Mouse (Mus musculus) adrenal gland (tissue): ENCODE measurements around the gene Hoxa11.

Experiments
- intact Hi-C: fragments of 180-260 bp; cut with DNase I; formaldehyde crosslinking; loops from one replicate; pipeline ENCODE4 v1.15.1; 2025

Hoxa11 gene

DNA sequence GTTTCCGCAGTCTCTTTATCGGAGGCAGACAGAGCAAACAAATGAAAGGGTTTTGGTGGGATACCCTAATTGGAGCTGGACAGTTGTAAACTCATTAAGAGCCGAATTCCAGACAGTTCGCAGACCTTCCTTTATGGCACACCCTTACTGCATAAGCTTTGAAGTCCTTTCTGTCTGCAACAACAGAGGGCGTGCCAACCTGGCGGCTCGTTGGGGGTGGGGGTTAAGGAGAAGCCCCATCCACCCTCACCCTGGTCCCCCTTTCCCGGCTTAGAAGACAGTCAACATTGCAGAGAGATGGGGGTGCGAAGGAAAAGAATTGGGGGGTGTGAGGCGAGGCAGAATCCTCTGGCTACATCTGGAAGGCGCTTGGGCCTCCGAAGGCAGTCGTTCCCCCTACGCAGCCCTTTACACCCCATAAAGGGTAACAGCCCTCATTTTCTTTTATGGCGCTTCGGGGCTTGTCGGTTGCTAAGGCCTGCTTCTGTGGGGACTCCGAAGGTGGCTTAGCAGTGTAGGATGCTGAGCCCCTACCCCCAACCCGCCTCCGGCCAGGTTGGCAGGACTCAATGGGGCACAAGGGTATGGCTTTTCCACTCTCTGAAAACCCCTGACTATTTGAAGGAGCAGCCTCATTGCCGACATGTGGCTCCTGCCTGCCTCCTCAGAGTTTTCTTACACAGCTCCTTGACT is 23.5 kb downstream of the Hoxa11 start:
- intact Hi-C loops, result loop anchor here (5.0 to 10.0 kb wide), 2 partner anchors 635 to 837 kb away; no protein-coding TSS in a partner anchor

- intact Hi-C loops, result loop anchor here (5.0 to 10.0 kb wide), 2 partner anchors 634 to 837 kb away; no protein-coding TSS in a partner anchor
These were observed 24.1 kb downstream of the Hoxa11 start, which contains the start of gene Hoxa7 for GRCm38 (mm10) chr6:52221337-52221992. TSS of gene Hoxa7 (minus strand) at chr6:52221854.

- intact Hi-C loops, result loop anchor here (5.0 to 10.0 kb wide), 2 partner anchors 634 to 836 kb away; no protein-coding TSS in a partner anchor
These were observed 24.7 kb downstream of the Hoxa11 start for GRCm38 (mm10) chr6:52220865-52221310.

DNA sequence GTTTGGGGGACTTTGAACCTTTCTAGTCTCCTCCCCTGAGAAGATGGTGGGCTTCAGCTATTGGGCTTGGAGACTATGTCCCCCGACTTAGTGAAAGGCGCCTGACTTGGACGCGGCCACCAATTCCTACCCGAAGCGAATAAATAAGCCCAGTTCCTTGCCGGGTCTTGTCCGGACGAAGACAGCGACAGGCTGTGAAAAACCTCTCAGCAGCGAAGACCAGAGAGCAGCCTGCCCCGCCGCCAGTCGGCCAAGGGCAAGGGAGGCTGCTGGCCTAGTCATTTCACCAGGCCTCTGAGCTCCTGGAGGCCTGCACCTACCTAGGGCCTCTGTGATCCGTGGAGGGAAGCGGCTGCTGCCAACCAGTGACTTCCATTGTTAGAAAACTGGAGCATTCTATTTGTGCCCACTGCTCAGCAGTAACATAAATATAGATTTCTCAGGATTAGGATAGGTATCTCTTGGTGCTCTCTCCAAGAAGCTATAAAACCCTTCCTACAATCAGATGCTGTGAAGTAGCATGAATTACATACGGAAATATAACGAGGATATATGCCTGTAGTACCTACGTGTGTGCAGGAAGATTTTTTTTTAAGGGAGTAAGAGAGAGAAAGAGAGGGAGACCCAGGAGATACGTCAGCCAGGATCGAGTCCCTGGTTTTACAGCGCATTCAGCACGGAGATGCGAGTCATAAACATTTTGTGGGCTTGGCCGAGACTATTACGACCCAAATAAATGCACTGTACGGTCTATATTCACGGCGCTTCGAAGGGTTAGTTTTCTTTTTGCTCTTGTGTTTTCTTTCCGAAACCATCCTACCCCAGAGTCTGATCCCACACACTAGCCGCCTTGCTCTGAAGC is 25.4 kb downstream of the Hoxa11 start:
- intact Hi-C loops, result loop anchor here (5.0 to 10.0 kb wide), 2 partner anchors 633 to 835 kb away; no protein-coding TSS in a partner anchor

- intact Hi-C loops, result no loop called here
These were observed 26.2 kb downstream of the Hoxa11 start for GRCm38 (mm10) chr6:52219234-52219942.

GRCm38 (mm10) chr6:52218643-52219215 is 26.9 kb downstream of the Hoxa11 start:
- intact Hi-C loops, result no loop called here

DNA sequence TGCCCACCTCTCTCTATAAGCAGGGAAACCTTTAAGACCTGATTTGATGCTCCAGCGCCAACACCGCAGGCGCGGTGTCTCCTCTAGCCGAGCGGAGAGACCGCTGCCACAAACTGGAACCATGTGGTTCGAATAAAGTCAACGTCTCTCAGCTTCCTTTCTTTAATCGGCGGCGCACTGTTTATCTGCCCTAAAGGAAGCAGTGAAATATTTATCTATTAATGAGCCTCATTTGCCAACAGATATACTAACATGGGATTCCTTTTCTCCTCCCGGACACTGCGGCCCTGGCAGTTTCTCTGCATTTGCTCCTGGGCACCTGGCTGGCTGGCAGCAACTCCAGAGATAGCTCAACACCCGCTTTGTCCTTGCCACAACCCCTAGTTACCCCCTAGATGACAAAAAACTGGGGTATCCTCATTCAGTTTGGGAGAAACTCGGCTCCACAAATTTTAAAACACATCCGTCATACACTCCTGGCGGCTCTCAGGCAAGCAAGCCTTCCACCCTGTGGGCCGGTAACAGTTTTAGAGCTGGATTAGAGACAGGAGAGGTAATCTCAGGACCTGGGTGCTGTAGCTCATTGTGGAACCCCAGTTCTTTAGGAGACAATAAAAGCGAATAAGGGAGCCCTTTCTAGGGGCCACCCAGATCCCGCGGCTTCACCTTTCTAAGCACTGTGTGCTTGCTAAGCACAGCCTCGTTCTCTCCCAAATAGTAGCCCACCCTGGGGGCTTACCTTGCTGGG is 27.5 kb downstream of the Hoxa11 start:
- intact Hi-C loops, result no loop called here

DNA sequence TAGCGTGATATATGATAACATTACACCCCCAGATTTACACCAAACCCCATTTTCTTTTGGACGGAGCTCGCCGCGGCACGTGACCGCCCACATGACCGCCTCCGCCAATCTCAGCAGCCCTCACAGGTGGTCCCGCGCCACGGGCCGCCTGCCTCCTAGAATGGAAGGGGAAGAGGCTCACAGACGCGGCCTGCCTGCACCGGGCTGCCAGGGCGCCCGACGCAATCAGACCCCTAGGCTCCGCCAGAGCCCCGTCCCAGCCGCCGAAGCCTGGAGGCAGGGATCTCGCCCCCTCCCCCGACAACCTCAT is 28.2 kb downstream of the Hoxa11 start:
- intact Hi-C loops, result no loop called here

DNA sequence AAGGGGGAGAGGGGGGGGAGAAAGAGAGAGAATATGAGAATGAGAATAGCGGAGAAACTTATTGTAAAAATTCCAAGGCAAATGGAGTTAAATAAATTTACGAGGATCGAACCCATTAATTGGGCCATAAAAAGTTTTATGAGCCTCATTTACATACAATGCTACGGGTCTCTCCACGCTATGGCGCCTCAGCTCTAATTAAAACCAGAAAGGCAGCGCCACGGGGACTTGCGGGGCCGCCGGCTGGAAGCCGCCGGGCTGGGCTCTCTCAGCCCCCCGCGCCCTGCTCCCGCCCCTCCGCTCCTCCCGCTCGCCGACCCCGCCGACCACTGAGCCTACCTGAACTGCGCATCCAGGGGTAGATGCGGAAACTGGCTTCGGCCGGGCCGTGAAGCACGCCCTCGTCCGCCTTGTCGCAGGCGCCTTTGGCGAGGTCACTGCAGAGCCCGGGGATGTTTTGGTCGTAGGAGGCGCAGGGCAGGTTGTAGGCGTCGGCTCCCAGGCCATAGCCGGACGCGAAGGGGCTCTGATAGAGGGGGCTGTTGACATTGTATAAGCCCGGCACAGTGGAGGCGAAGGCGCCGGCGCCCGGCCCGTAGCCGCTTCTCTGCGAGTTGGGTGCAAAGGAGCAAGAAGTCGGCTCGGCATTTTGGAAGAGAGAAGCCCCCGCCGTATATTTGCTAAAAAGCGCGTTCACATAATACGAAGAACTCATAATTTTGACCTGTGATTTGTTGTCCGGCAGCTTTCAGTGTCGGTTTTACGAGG is 28.7 kb downstream of the Hoxa11 start:
- intact Hi-C loops, result no loop called here

DNA sequence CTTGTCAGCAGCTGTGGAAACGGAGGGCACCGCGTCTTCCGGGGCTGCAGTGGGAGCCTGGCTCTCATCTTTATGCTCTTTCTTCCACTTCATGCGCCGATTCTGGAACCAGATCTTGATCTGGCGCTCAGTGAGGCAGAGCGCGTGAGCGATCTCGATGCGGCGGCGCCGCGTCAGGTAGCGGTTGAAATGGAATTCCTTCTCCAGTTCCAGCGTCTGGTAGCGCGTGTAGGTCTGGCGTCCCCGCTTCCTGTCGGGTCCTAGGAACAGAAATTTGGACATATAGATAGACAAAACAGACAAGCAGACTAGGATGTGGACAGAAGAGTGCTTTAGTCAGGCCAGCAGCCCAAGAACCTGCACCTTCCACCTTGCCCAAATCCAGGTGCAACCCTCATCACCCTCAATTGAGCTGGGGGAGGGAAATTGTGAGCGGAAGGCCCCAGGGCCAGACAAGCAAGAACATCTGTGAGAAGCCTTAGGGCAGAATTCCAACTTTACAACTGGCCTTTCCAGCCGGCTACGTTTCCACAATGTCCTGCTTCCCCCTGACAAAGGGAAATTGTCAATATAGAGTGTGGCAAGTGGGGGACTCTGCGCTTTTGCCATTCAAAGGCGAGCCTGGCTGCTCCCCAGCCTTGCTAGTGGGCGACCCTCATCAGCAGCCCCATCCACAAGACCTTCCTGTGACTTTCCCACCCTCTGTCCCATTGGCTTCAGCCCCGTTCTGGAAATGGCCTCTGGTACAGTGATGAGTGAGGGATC is 29.7 kb downstream of the Hoxa11 start:
- intact Hi-C loops, result no loop called here

DNA sequence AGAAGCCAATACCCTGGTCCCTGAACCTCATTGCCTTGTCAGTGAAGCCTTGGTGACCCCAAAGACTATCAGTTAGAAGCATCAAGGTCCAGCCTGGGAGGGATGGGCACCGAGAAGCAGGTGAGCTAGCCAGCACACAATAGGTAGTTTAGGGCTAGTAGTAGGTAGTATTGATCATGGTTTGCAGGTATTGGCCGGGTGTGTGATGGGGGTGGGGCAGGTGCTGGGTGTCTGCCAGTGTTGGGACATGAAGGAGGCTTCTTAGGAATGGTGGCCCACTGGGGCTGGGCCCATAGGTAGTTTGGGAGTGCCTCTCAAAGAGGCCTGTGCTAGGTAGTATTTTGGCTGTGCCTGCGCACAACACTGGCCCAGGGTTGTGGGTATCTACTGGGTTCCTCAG is 30.5 kb downstream of the Hoxa11 start:
- intact Hi-C loops, result no loop called here

DNA sequence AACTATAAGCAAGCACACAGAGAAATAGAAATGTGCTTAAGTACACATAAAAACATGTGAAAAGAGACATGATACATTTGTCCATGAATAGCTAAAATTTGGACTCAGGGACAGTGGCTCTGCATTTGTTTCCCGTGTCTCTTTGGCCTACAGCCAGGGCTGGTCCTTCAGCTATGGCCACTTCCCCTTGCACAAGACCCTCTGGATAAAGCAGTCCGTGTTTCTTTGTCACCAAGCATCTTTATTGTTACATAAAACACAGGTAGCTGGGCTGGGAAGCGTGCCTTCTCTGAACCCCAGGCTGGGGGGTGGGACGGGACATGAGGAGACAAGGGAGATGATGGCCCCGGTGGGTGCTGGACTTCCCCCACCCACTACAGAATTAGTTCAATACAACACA is 31.3 kb downstream of the Hoxa11 start:
- intact Hi-C loops, result no loop called here

DNA sequence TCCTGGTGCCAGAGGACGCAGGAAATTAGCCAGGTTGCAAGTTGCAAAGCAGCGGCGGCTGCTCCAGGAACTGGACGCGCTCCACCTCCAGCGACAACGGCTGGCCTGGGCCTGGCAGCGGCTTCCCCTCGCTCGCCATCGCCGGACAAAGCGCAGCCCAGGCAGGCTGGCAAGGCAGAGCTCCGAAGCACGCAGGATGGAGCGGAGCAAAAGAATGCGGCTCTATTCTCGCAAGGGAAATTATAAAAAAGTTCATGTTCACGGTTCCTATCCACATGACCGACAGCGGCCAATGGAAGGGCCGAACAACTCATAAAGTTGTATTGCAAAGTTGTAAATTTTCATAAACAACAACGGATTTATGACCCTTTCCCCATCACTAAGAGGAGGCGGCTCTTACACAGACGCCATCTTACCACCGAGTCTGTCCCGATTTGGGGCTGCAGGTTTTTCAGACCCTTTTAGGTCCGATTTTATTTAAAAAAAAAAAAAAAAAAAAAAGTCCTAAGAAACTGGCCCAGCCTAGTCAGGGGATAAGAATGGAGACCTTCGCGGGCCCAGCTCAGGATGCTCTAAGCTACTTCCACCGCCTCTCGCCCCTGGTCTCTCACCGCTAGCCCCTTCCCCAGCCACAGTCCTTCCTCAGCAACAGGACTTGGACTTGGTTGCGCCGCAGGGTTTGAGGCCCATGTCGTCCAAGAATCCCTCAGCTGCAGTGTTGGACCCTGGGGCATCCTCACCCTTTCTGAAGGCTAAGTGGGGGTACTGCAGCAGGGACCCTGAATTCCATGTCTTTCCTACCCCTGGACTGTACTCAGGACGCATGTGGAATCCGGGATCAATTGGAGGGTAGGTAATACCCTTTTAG is 32.3 kb downstream of the Hoxa11 start, which contains the start of the genes Hoxa3 and Gm28308:
Hoxa3 (minus strand) TSS at position 218 of the 868 bp plus-strand sequence.
Gm28308 (minus strand) TSS at position 221 of the 868 bp plus-strand sequence.
- intact Hi-C loops, result no loop called here

DNA sequence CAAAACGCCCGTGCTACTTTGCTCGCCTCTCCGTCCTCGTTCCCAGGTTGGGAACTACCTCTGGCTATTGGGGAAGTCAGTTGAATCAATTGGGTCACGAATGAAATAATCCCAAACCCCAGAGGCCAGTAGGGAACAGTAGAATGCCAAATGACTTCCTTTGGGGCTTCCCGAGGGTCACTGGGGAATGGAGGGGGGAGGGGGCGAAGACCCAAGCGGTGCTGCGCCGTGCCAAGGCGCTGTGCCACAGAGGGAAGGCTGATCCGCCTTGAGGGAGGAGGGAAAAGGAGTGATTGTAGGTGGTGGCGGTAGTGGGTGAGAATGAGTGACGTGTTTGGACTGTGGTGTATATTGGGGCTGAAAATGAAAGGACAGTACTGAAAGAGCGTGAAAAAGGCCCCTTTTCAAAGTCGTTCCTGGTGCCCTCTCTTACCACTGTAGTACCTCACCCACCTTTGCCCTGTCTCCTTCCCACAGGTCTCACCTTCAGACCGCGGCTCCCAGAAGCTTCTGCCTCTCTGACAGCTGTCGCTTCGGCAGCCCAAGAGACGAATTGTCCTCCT is 33.0 kb downstream of the Hoxa11 start:
- intact Hi-C loops, result no loop called here

DNA sequence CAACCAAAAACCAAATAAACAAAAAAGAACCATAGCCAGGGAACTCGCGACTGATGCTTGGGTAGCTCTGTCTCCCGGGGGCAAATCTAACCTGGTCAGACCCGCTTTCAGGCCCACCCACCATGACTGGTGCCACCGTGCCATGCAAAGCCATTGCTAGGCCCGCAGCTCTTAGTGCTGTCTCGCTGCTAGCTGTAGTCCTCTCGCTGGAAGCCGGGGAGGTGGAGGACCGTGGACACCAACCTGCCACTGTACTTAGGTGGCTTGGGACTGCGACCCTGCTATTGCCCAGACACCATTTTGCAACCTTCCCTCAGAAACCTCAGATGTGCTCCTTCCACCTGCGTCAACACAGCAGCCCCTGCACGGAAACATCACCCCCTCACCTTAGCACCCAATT is 33.6 kb downstream of the Hoxa11 start:
- intact Hi-C loops, result no loop called here

GRCm38 (mm10) chr6:52211170-52211935 is 34.3 kb downstream of the Hoxa11 start:
- intact Hi-C loops, result no loop called here
